Mouse (Mus musculus) neural tube, embryonic 10.5 days (tissue): ENCODE measurements around the gene 4930523C07Rik.

ENCODE experiments used
- DNase-seq: peaks from one replicate; pipeline ENCODE4 v3.0.0-alpha.2; 2017; ENCODE audit warnings: low spot score; ENCODE audit errors: extremely low spot score

Gene 4930523C07Rik

GRCm38 (mm10) chr1:160044237-160045021 is at the start of gene 4930523C07Rik:
Gene 4930523C07Rik, plus strand, starts transcription at chr1:160044382.
- DNase-seq, result peak; percentile 42

GRCm38 (mm10) chr1:159997329-159997728 is 46.9 kb upstream of the 4930523C07Rik start:
- no peak for DNase-seq

GRCm38 (mm10) chr1:159998349-159998748 is 45.8 kb upstream of the 4930523C07Rik start:
- DNase-seq, result no peak

GRCm38 (mm10) chr1:159999232-159999631 is 45.0 kb upstream of the 4930523C07Rik start:
- no peak for DNase-seq

GRCm38 (mm10) chr1:160005319-160005718 is 38.9 kb upstream of the 4930523C07Rik start:
- no peak for DNase-seq

GRCm38 (mm10) chr1:160006919-160007588 is 37.1 kb upstream of the 4930523C07Rik start:
- no peak for DNase-seq

- DNase-seq, result no peak
Measured at GRCm38 (mm10) chr1:160013042-160013441, 31.1 kb upstream of the 4930523C07Rik start.

- no peak for DNase-seq
Measured at GRCm38 (mm10) chr1:160024339-160024980, 19.7 kb upstream of the 4930523C07Rik start.

GRCm38 (mm10) chr1:160025146-160025894 is 18.9 kb upstream of the 4930523C07Rik start:
- DNase-seq, result no peak

- DNase-seq, result no peak
Measured at GRCm38 (mm10) chr1:160025895-160026255, 18.3 kb upstream of the 4930523C07Rik start.

GRCm38 (mm10) chr1:160027939-160028338 is 16.2 kb upstream of the 4930523C07Rik start:
- DNase-seq, result no peak

GRCm38 (mm10) chr1:160033948-160034598 is 10.1 kb upstream of the 4930523C07Rik start:
- no peak for DNase-seq

- no peak for DNase-seq
Measured at GRCm38 (mm10) chr1:160035561-160035960, 8.6 kb upstream of the 4930523C07Rik start.

GRCm38 (mm10) chr1:160036996-160037521 is 7.1 kb upstream of the 4930523C07Rik start:
- no peak for DNase-seq

- no peak for DNase-seq
Measured at GRCm38 (mm10) chr1:160039951-160040645, 4.1 kb upstream of the 4930523C07Rik start.

GRCm38 (mm10) chr1:160041264-160041775 is 2.9 kb upstream of the 4930523C07Rik start:
- no peak for DNase-seq

GRCm38 (mm10) chr1:160042351-160042750 is 1.8 kb upstream of the 4930523C07Rik start:
- DNase-seq, result no peak

GRCm38 (mm10) chr1:160043271-160043975 is 759 bp upstream of the 4930523C07Rik start:
- no peak for DNase-seq

GRCm38 (mm10) chr1:160045056-160045715 is 1.0 kb downstream of the 4930523C07Rik start:
- DNase-seq, result no peak
